Comparison of ENCODE assay signal across 9 mouse cellular contexts in genomic region chr12:87334886-87335285, GRCm38 (mm10). TPM values are rescaled to one million over a fixed set of nuclear protein-coding genes. Genes with fewer than 3 reads are reported as not detected.
A peak's percentile ranks its signal among the peaks of the same experiment; 100 is the strongest.
DNase-seq lines count a peak whose midpoint lies in the region; TF ChIP-seq lines count a peak whose summit lies in the region.
"Had no signal": no experiment of that assay in that cellular context is flagged by ENCODE, and none has a peak within 500 bp of the region (broad histone marks: within the 10 kb centered on the region; RNA-seq: fewer than 3 reads in every experiment).

No protein-coding gene starts in this region.

- no peaks in the 10 kb centered on the region for H3K27me3 ChIP-seq in cerebellum, adult 2 months (ENCODE audit: control insufficient read depth, insufficient read depth, low read length)

- H3K27ac ChIP-seq in cerebellum, adult 2 months (ENCODE audit: insufficient read depth, low read length), result no peak overlapping the region

- DNase-seq in cerebellum, adult 2 months, result peak in 1 of 2 experiments; percentile 15
- DNase-seq in cerebellum, adult 9-11 months, result no peak
- peak; percentile 35 for DNase-seq in kidney, adult 9 months
- DNase-seq in kidney, postnatal 4 days, result no peak
- DNase-seq in 3T3-L1 (ENCODE audit: low read depth, low spot score), result peak; percentile 59
- DNase-seq in c-Kit-positive CD71-positive TER-119-negative erythroid progenitor cells, embryonic 14.5 days (ENCODE audit: low read depth), result peak; percentile 35
- no peak for DNase-seq in frontal cortex, postnatal 25 days (ENCODE audit: low spot score in 2 of 2)
- DNase-seq in neural tube, embryonic 10.5 days (ENCODE audit: extremely low spot score, low spot score), result no peak
- DNase-seq: cerebellum, adult 11-12 months had no signal

- H3K4me3 ChIP-seq in cerebellum, adult 2 months (replicated peaks; ENCODE audit: insufficient read depth, low read depth, low read length), result no peak overlapping the region

- H3K4me1 ChIP-seq in cerebellum, adult 2 months (ENCODE audit: control insufficient read depth, insufficient read depth, low read length), result peaks cover 11% of the 10 kb centered on the region; the same call in 1 of the 2 replicates

- peak; percentile 37; the same call in 1 of the 2 replicates for TF ChIP-seq CTCF in cerebellum, adult 2 months (IDR thresholded peaks at IDR 0.05; ENCODE audit: borderline replicate concordance, insufficient read depth, low read depth, low read length)

- no peak for TF ChIP-seq POLR2A in cerebellum, adult 2 months (IDR thresholded peaks at IDR 0.05; ENCODE audit: borderline replicate concordance, insufficient read depth, low read length)

- WGBS in cerebellum, adult 2 months, result 19% methylated on average over 2 of the region's 2 CpGs

RNA-seq across cellular contexts. Expression of gene Ism2, which starts 35.4 kb away (rescaled TPM):
- polyA plus RNA-seq in cerebellum, adult 2 months (2012; rRNA removed), result 0.21 and 0.26 TPM in 2 replicates

RNA-seq across cellular contexts. Expression of gene Sptlc2, which starts 53.3 kb away (rescaled TPM):
- polyA plus RNA-seq in cerebellum, adult 2 months (2012; rRNA removed), result 23.3 and 25.2 TPM in 2 replicates

Comparison
In these comparisons a context has a peak if more than half of its experiments do, and no peak if none do; other contexts are left out.
1. DNase-seq: peak in kidney, adult 9 months (single experiment), 3T3-L1 (single experiment) and c-Kit-positive CD71-positive TER-119-negative erythroid progenitor cells, embryonic 14.5 days (single experiment); none in cerebellum, adult 9-11 months (single experiment), kidney, postnatal 4 days (0 of 2), frontal cortex, postnatal 25 days (0 of 2) and neural tube, embryonic 10.5 days (single experiment).